Mouse (Mus musculus): ENCODE measurements around the gene Fat1.

- TF ChIP-seq CTCF (IDR thresholded peaks at IDR 0.05; ENCODE audit: extremely low read depth, insufficient read length, insufficient replicate concordance, low read depth, low read length) (no peak), POLR2A (IDR thresholded peaks at IDR 0.05; ENCODE audit: low read depth, low read length) (no peak)
These were observed 108.9 kb downstream of the Fat1 start for GRCm38 (mm10) chr8:45044160-45044559.

Measured in small intestine, adult 2 months (tissue).